Mouse (Mus musculus) small intestine, adult 2 months (tissue): ENCODE data around the gene Nfkbid. TPM values are rescaled to one million over a fixed set of nuclear protein-coding genes. Genes with fewer than 3 reads are reported as not detected.
A peak's percentile ranks its signal among the peaks of the same experiment; 100 is the strongest.

ENCODE experiments used
- H3K27ac ChIP-seq: fragments of 200-500 bp; 2 replicates; pipeline ENCODE4 v1.5.1; 2012; ENCODE audit warnings: low read depth, low read length, control low read depth, inconsistent platforms; ENCODE audit not compliant: insufficient read depth
- H3K27me3 ChIP-seq: fragments of 200-500 bp; 2 replicates; pipeline ENCODE4 v1.6.1; 2012; ENCODE audit warnings: mild to moderate bottlenecking, moderate library complexity, low read length, inconsistent platforms; ENCODE audit not compliant: control insufficient read depth, insufficient read depth
- H3K36me3 ChIP-seq: fragments of 200-500 bp; 2 replicates; pipeline ENCODE4 v1.6.1; 2012; ENCODE audit warnings: mild to moderate bottlenecking, low read length, control low read depth, inconsistent platforms; ENCODE audit not compliant: control insufficient read depth, insufficient read depth
- H3K4me1 ChIP-seq: fragments of 200-500 bp; 2 replicates; pipeline ENCODE4 v1.6.1; 2012; ENCODE audit warnings: low read length, inconsistent platforms, mixed read lengths; ENCODE audit not compliant: control insufficient read depth, insufficient read depth, insufficient read length
- H3K4me3 ChIP-seq: fragments of 200-500 bp; 2 replicates; pipeline ENCODE4 v1.5.1; 2012; ENCODE audit warnings: low read depth, mild to moderate bottlenecking, control low read depth, inconsistent platforms, low read length, moderate library complexity
- CTCF ChIP-seq: fragments of 200-500 bp; IDR thresholded peaks from 2 replicates; pipeline ENCODE4 v1.5.1; 2012; ENCODE audit warnings: low read depth, mild to moderate bottlenecking, control low read depth, inconsistent platforms, low read length, moderate library complexity, mixed read lengths; ENCODE audit not compliant: insufficient replicate concordance, insufficient read length; ENCODE audit errors: extremely low read depth
- POLR2A ChIP-seq: fragments of 200-500 bp; IDR thresholded peaks from 2 replicates; pipeline ENCODE4 v1.6.1; 2012; ENCODE audit warnings: low read depth, mild to moderate bottlenecking, control low read depth, inconsistent platforms, low read length, moderate library complexity
- WGBS: fragments of 180-500 bp; shearing (Covaris S2); methylation state at CpG from one replicate; pipeline ENCODE4 v1.1.7; 2018; 5-methylcytosine and 5-hydroxymethylcytosine counted together
- polyA plus RNA-seq: library from polyadenylated mRNA; depleted of rRNA; stranded (reverse); fragments of >200 nt; gene quantifications from 2 replicates; pipeline ENCODE4 v1.2.3, GENCODE M21; 2012

Nfkbid gene
- polyA plus RNA-seq, 1 experiment: 9.2 TPM

GRCm38 (mm10) chr7:30394871-30395270 lies 26.7 kb upstream of the Nfkbid start:
- H3K4me3 ChIP-seq: no peak overlapping the region
- TF ChIP-seq CTCF: 0 out of 2 replicates have a peak, but pooled peaks have one; percentile 9
- no peak for TF ChIP-seq POLR2A
- peak overlapping the region; percentile 66; the same call in 1 of the 2 replicates for H3K27ac ChIP-seq
- H3K27me3 ChIP-seq: no peaks in the 10 kb centered on the region
- no peaks in the 10 kb centered on the region for H3K4me1 ChIP-seq
- 52% methylated on average over 2 of the region's 2 CpGs for WGBS
- H3K36me3 ChIP-seq: no peaks in the 10 kb centered on the region

- H3K27me3 ChIP-seq: no peaks in the 10 kb centered on the region
- H3K4me1 ChIP-seq: no peaks in the 10 kb centered on the region
- no peak overlapping the region for H3K27ac ChIP-seq
- no peaks in the 10 kb centered on the region for H3K36me3 ChIP-seq
- 63% methylated on average over 7 of the region's 7 CpGs for WGBS
- TF ChIP-seq POLR2A: no peak
- no peak for TF ChIP-seq CTCF
- H3K4me3 ChIP-seq: no peak overlapping the region
These were observed 21.9 kb upstream of the Nfkbid start for GRCm38 (mm10) chr7:30399671-30400070.

DNA sequence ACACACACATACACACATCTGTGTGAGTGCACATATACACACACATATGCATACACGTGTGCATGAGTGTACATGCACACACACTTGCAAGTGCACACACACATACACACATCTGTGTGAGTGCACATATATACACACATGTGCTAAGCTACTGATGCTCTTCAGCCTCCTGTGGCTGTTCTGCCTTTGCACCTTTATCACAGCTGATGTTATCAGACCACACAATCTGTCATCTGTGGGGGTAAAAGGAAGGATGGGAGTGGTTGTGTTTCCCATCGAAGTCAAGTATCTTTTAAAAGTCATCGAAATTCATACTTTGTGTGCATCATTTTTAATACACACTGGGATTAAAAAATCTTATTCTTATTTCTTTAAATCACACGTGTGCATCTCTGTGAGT lies 19.2 kb upstream of the Nfkbid start:
- H3K4me1 ChIP-seq: no peaks in the 10 kb centered on the region
- no peak overlapping the region for H3K4me3 ChIP-seq
- no peak overlapping the region for H3K27ac ChIP-seq
- H3K27me3 ChIP-seq: no peaks in the 10 kb centered on the region
- TF ChIP-seq CTCF (no peak), POLR2A (no peak)
- H3K36me3 ChIP-seq: no peaks in the 10 kb centered on the region
- WGBS: 60% methylated on average over 4 of the region's 4 CpGs

GRCm38 (mm10) chr7:30408639-30409038 lies 12.9 kb upstream of the Nfkbid start:
- H3K36me3 ChIP-seq: no peaks in the 10 kb centered on the region
- no peak overlapping the region for H3K27ac ChIP-seq
- H3K27me3 ChIP-seq: no peaks in the 10 kb centered on the region
- 86% methylated on average over 3 of the region's 3 CpGs for WGBS
- no peak for TF ChIP-seq POLR2A
- TF ChIP-seq CTCF: no peak
- peaks cover 2% of the 10 kb centered on the region; the same call in 1 of the 2 replicates for H3K4me1 ChIP-seq
- no peak overlapping the region for H3K4me3 ChIP-seq

- H3K36me3 ChIP-seq: no peaks in the 10 kb centered on the region
- 45% methylated on average over 2 of the region's 2 CpGs for WGBS
- no peak overlapping the region for H3K4me3 ChIP-seq
- no peaks in the 10 kb centered on the region for H3K27me3 ChIP-seq
- H3K4me1 ChIP-seq: peaks cover 2% of the 10 kb centered on the region; the same call in 1 of the 2 replicates
- H3K27ac ChIP-seq: no peak overlapping the region
- TF ChIP-seq POLR2A (no peak), CTCF (no peak)
These were observed 11.7 kb upstream of the Nfkbid start for GRCm38 (mm10) chr7:30409789-30410188.

DNA sequence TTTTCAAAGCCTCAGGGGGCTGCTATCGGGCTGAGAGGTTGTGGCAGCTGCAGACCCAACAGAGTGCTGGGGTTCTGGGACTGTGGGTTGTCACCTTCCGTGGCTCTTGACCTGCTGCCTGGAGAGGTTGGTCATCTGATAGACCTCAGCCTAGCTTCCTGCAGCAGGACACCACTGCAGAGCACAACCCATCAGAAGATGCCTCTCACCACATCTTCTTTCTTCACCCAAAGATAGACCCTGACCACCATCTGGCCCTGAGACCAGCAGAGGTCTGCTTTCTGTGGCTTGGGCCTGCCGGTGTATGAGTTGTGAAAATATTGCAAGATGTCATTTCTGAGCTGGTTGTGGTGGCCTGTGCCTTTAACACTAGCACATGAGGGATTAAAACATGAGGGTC lies 10.5 kb upstream of the Nfkbid start:
- H3K36me3 ChIP-seq: no peaks in the 10 kb centered on the region
- H3K27me3 ChIP-seq: no peaks in the 10 kb centered on the region
- 74% methylated on average over 3 of the region's 3 CpGs for WGBS
- peaks cover 2% of the 10 kb centered on the region; the same call in 1 of the 2 replicates for H3K4me1 ChIP-seq
- no peak overlapping the region for H3K4me3 ChIP-seq
- TF ChIP-seq POLR2A (no peak), CTCF (no peak)
- H3K27ac ChIP-seq: no peak overlapping the region; the same call in 1 of the 2 replicates

GRCm38 (mm10) chr7:30412735-30413147 lies 8.8 kb upstream of the Nfkbid start:
- 56% methylated on average over 4 of the region's 4 CpGs for WGBS
- H3K27ac ChIP-seq: peak overlapping the region; percentile 82
- H3K36me3 ChIP-seq: no peaks in the 10 kb centered on the region
- H3K27me3 ChIP-seq: no peaks in the 10 kb centered on the region
- H3K4me3 ChIP-seq: 0 out of 2 replicates have a peak overlapping the region, but pooled peaks have one; percentile 8
- no peak for TF ChIP-seq CTCF
- no peak for TF ChIP-seq POLR2A
- H3K4me1 ChIP-seq: peaks cover 5% of the 10 kb centered on the region; the same call in 1 of the 2 replicates

GRCm38 (mm10) chr7:30413596-30413995 lies 7.9 kb upstream of the Nfkbid start, which contains the start of gene Tyrobp:
TSS of gene Tyrobp (plus strand) at chr7:30413760.
- Histone ChIP-seq H3K4me3 (peak within 1 kb of the TSS; percentile 57), H3K4me1 (peaks cover 5% of the 10 kb centered on the region; the same call in 1 of the 2 replicates), H3K27ac (peak within 1 kb of the TSS; percentile 82), H3K27me3 (no peaks in the 10 kb centered on the region), H3K36me3 (no peaks in the 10 kb centered on the region)
- no peak for TF ChIP-seq CTCF
- TF ChIP-seq POLR2A: peak; percentile 32; the same call in 1 of the 2 replicates
- WGBS: 49% methylated on average over 5 of the region's 5 CpGs
